Mouse (Mus musculus): ENCODE results near the gene Erich2. TPM values are rescaled to one million over a fixed set of nuclear protein-coding genes. Genes with fewer than 3 reads are reported as not detected.

The Erich2 gene
- total RNA-seq (2021): 0.45 TPM in 1 of 2 replicates, not detected in the other
- long read RNA-seq, experiment 1: 0 reads
- long read RNA-seq, experiment 2: 0 reads

DNA sequence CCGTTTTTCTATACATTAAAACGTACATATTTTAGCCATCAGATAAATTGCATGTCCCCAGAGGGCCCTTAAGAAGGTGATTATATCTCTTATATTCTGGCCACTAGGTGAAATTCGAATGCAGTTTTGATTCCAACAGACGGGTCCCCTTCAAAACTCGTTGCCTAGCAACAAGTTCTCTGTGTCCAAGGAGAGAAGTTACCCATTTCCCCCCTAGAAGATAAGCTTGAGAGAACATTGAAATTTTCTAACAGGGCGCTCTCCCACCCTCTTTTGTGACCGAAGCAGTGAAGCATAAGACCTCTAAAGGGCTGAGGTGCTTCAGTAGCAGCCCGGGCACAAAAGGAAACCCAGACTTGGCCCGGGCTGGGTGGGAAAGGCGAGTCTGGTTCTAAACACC is at the start of gene Erich2:
Gene Erich2, plus strand, starts transcription at position 324 of the 400 bp plus-strand sequence.
- no peak for DNase-seq

DNA sequence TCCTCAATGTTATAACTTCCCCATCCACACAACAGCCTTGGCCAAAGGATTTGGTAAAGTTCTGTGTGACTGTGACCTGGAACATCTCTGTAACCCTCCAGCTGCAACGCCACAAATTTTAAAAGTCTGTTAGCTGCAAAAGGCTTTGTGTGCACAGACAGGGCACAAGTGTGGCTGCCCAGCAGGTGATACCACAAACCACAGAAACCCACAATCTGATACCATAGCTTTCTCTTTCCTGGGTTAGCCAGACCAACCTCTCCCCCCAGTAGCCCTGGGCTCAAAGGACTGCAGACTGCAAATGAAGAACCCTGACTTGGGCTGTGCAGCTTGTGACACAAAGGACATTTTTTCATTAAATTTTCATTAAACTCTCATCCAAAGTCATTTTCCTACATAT is 45.0 kb upstream of the Erich2 start:
- DNase-seq: no peak

DNA sequence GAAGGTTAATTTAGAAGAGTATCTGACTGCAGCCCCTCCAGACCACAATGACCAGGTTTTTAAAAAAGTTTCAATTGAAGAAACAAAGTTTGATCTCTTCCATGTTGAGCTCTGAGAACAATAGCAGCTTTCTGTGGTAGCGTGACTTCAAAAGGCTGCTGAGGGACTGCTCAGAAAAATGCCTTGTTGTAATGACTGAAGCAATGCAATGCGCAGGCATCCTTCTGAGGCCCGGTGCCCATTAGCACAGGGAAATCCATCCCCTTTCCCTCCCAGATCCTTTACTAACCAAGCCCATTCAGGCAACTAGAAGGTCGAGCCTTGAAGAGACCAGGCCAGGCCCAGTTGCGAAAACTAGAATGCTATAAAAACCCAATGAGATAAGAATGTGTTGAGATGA is 37.5 kb upstream of the Erich2 start:
- no peak for DNase-seq

DNA sequence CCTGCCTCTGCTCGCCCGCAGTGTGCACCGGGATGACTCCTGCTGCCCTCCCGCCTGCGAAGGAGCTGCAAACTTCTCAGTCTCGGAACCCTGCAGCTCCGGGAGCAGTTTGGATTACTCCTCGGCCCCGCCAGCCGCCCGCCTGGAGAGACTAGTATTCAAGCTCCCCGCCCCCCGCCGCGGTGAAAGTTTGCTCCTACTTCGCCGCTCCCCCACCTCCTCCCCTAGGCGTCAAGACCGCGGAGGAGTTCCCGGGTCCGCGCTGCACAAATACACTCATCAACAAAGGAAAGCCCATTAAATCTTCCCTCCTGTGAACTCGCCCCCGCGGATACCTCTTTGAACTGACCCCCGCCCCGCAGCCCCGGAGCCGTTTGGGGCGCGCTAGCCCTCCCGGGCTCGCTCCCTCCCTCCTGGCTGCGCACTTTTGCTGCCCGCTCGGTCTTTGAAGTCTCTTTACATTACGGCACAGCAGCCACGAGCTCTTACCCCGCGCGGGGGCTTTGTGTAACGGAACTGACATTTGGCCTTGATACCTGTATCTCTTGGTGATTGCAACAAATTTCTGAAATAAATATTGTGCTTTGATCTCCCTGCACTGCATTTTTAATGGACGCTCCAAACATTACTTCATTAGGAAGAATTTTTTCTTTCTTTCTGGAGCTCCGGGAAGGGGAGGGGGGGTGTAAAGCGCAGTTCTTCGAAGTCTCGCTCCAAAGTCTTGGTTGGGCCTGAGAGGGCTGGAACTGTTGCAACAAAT is 36.6 kb upstream of the Erich2 start:
- DNase-seq: peak; percentile 73

DNA sequence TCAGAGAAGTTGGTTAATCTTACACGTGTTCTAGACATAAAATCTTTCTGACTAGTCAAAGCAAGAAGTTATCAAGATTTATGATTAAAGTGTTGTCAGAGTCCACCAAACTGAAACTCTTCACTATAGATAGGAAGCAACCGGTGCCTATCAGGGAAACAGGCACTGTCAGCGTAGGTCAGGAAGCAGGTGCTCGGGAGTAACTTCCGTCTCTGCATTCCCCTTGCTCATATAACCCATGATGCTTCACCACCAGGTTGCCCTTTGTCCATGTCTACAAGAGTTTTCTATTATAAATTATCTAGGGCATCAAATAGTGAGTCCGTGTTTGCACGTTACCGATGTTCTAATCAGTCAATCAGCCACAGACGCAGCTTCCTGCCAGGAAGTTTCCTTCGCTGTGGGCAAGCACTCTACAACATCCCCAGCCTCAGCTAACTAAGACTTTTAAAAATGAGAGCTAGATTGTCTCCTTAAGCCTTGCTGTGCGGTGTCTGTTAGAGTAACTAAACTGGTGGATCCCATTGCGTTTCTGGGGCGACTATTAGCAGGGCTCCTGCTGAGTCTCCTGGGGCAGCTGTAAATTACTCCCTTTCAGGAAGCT is 10.8 kb upstream of the Erich2 start:
- DNase-seq: no peak

DNA sequence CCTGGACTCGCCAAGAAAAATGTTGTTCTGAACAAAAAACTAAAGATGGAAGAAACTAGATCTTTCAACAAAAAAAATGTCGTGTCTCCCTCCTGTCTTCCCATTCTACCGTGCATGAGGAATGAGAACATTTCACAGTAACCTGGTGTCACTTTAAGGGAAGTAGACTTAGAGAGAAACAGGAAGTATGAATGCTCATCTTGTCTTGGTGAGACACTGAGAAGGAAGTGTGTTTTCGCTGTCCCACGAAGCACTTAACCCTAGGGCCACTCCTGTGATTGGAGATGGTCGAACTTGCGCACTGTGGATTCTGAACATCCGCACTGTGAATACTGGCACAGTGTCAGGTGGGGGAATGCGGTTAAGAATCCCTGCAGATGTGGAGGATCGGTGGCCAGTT is 5.2 kb upstream of the Erich2 start:
- no peak for DNase-seq

DNA sequence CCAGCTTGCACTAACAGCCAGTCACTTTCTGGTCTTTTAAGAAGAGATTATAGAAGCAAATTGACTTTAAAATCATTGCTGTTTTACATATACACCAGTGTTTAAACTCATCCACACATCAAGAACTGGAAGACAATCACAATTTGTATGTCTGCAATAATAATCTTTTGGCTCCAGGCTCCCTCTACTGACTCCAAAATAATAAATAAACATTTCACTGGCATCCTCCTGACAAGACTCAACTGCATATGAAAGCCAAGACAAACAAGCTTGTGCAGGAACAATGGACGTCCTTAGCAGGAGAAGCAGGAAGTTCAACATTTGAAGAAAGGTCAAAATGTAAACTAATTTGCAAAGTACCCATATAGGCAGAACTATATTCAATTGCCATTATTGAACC is 3.4 kb upstream of the Erich2 start:
- no peak for DNase-seq

DNA sequence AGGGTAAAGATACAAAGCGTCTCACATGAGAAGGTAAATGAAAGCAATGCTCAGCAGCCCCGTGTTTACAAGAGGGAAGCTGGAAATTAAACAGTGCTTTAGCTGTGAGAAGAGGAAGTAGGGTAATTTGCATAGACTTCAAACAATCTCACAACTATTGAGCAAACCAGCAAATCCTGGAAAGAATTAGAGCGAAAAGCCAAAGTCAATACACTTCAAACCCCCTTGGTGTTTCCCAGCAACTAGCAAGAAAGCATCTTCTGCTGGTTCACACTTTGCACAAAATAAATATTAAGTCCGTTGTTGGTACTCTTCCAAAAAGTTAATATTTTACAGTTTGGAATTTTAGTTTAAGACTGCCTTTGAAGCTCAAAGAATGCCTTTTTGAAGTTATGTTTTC is 2.7 kb upstream of the Erich2 start:
- DNase-seq: no peak

DNA sequence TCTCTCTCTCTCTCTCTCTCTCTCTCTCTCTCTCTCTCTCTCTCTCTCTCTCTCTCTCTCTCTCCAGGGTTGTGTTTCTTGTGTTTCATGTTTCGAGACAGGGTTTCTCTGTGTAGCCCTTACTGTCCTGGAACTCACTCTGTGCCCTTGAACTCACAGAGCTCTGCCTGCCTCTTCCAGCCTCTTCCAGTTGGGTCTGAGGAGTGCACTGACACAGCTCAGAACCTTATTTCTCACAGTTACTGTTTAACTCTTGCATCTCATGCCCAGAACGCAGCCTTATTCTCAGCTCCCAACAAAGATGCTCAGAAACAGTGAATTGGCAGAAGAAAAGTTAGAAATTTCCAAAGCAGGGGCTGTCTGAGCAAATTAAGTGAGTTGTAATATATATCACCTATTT is 2.2 kb upstream of the Erich2 start:
- no peak for DNase-seq

DNA sequence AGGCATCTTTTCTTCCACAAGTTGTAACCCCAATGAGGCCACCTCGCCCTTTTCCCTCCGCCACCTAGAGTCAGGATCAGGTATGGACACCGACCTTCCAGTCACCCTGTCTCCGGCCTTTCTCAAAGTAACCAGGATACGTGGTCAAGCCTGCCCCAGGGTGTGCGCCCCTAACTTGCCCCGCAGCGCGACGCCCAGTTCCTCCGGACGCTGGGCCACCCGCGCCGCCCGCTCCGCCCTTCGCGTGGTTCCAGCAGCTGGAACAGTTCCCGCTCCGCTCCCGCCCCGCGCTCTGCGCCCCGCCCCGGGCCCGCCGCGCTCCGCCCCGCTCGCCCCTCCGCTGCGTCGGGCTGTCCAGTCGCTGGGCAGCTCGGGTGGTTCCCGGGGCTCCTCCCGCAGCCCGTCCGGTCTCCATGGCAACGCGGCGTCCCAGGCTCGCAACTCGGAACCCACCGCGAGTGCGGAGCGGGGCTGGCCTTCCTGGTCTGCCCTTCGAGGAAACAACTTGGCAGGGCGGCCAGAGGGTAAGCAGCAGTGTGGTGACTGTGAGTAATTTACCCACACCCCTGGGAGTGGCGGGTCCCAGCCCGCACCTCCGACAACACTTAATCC is 508 bp downstream of the Erich2 start:
- peak; percentile 91 for DNase-seq

DNA sequence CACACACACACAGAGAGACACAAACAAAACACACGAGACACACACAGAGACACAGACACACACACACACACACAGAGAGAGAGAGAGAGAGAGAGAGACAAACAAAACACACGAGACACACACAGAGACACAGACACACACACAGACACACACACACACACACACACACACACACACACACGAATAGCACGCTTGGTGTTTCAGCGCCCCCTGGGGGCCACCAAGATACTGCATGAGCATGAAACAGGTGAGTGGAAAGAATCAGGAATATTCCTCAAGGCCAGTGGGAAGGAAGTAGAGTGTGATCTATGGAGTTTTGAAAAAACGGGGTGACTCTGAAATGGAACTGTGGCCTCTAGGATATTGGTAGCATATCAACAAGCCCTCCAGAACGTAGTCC is 29.7 kb downstream of the Erich2 start:
- peak; percentile 72 for DNase-seq

DNA sequence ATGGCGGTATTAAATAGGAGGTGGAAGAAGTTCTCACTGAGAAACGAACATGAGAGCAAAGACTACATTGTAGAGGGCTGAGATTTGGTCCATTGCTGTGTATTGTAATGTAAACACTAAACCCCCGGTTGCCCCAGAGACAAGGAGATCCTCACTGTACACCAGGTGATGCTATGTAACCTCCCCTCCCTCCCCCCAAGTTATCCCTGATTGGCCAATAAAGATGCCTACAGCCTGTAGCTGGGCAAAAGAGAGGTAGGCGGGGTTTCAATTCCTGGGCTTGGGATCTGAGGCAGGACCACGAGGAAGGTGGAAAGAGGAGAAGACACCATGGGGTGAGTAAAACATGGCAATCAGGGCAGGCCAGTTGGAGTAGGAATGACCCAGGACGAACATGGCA is 42.1 kb downstream of the Erich2 start:
- DNase-seq: no peak

DNA sequence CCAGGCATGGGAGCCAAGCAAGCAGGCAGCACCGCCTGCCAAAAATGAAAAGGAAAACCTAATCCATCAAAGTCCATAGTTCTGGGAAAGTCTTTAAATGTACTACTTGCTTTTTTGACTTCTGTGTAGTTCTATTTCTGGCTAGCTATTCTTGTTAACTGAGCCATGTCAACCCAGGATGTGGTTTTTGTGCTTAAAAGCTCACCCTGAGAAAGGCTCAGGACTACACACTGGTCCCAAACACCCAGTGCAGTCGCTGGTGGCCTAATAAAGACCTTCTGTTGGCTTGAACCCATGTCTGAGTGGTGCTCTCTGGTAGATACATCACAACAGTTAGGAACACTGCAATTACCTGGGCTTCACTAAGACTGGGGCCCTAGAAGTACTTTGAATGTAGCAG is 42.8 kb downstream of the Erich2 start:
- no peak for DNase-seq

DNA sequence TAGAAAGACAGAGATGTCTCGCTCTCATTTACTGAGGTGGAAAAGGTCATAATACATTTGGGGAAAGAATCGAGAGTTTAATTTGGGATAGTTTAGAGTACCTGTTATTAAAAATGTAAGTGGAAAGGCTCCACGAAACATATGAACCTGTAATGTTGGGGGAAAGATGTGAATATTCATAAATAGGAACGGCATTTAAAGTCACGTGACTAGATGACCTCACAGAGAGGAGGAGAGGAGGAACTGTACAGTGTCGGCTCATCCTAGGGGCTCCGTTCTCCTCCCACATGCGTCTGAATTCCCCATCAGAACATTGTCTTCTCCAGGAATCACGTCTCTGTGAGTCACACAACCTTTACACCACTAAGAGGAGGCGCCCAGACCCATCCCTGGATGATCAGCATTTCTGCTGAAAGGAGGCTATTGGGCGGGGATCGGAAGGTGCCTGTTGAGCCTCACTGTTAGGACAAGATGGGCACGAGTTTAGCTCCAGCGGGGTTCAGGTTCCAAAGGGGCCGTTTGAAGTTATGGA is 43.5 kb downstream of the Erich2 start:
- no peak for DNase-seq

DNA sequence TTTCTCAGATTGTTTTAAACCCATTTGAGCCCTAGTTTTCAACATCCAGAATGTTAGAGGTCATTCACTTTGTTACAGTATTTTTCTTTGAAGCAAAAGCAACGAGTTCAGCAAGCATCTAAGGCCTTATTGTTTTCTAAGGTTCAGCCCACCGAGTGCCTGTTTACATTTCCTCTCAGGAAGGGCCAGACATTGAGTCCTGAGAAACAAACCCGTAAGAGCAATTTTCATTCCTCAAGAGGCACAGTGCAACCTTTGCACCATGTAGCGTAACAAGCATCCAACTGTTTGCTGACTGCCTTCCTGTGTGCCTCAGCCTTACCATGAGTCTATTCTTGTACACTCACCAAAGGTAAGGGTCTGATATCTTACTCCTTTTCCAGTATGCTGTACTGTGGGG is 44.2 kb downstream of the Erich2 start, which contains the start of gene Gad1:
Gene Gad1, plus strand, starts transcription at position 301 of the 400 bp plus-strand sequence.
- DNase-seq: no peak

DNA sequence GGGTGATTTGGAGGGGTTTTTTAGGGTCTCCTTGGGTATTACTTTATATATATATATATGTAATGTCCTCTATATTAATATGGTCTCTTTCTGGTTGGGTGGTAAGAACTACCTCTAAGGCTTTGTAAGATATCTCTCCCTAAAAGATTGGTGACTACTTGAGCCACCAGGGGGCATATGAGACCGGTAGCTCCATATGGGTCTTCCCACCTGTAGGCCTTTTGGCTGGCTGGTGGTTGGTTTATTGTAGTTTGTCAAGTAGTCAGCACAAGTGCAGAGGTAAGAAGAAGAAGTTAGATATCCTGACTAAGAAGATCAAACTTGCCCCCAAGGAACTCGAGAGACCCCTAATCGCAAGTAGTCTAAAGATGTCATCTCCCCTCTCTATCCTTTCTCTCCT is 45.2 kb downstream of the Erich2 start:
- DNase-seq: no peak

DNA sequence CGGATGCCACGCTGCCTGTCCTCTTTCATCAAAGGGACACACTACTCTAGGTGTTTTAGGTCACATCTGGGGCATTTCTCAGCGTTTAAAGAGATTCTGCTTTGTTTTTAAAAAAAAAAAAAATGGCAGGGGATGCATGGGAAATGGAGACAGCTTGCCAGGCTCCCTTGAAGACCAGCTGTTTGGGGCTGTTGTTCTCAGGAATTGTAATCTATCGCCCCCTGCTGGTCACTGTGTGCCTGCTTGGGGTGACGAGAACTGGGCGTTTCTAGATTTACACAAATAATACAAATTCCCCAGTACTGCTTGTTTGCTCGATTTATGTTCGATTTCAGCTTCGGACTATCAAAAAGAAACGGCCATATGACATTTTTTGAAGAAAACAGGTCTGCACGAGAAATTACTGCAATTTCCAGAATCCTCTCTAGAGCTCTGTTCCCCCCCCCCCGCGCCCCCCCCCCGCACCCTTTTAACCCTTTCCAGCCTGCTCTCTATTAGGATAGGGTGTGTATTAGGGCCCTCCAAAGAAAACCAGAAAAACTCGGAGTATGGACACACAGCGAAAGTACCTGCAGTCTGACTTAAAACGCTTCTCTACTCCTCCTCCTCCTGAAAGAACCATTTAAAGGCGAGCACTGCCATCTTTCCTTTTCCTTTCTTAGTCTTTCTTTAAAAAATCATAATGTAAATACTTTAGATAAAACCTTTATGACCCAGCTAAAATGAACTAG is 49.7 kb downstream of the Erich2 start:
- peak; percentile 91 for DNase-seq

DNA sequence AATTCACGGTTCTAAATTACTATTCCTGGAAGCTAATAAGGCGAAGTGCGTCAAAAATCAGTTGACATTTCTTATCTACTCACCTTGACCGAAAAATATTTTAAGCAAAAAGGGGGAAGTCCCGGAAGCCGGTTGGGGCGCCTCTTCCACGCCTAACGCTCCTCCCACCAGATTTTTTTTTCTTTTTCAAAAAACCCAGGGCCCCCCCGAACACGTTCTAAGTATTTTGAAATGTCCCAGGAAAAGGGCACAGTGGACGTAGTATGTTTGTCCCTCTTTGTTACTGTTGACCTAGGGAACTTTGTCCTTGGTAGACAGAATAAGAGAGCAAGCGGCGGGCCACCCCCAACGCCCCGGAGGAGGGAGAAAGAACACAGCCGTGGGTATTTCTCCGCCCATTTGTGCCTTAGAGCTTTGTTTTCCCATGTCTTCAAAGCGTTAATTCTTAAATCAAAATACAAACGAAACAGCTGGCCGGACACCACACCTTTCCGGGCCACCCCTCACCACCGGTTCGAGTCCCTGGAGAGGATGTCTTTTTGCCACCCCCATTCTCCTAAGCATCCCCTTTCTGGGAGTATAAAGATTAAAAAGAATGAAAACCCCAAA is 50.3 kb downstream of the Erich2 start:
- no peak for DNase-seq

DNA sequence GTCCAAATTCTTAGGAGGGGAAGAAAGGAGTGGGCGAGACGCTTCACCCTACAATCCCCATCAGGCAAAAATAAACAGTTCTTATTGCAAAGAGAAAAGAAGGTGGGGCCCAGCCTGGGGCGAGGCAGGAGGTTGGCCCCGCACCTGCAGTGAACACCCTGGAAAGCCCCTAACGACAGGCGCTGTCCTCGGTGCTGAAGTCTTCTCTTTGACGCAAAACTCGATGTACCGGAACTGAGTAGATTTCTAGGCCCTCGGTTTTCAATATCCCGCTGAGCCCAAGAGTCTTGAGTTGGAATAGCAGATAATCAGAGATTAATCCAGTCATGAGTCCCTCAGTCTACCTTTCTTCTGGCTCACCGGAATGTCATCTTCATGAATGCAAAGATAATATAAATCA is 50.9 kb downstream of the Erich2 start:
- peak; percentile 84 for DNase-seq

DNA sequence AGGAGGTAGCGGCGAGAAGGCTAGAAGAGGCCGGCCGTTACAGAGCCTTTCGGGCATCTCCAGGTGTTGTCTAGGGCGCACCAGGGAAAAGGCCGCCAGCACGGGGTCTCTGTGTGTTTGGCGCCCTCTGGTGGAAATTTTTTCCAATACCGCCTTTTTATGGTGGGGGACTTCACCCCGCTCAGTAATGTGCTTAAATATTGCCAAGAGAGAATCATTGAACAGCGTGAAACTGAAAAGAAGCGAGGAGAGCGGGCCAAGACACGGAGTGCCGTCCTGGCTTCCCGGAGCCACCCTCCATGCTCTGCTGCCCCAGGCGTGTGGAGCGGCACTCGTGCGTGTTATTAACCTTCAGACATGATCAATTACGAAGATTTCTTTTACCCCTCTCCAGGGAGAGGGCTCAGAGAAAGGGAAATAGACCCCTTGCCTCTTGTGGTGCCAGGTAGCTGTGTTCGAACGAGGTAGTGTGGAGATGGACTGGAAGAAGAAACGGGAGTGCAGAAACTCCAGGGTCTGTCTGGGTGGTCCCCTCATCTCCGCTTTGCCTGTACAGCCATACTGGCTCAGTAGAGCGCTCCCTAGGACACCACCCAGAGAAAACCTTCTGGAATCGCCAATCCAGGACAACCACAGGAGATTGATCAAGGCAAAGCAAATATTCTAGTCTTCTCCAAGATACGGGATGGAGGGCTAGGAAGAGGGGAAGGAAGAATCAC is 52.6 kb downstream of the Erich2 start:
- DNase-seq: peak; percentile 60

DNA sequence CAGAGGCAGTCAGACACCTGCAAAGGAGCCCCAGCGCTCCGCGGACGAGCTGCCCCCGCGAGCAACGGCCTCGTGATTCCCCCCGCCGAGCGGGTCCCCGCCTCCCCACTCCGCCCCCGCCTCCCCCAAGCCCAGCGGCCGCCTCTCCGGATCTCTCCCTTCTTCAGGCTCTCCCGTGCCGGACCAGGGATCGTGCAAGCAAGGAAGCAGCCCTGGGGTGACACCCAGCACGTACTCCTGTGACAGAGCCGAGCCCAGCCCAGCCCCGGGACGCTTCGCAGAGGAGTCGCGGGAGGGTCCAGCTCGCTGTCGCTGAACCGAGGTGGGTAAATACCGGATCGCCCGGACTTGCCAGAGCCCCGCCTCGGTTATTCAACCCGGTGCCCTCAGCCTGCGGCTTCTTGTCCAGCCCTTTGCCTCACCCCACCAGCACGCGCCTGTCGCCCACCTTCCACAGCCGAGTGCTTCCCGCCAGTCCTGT is 53.4 kb downstream of the Erich2 start:
- peak; percentile 11 for DNase-seq

All from adrenal gland, postnatal 14 days (tissue).